ENCODE assay signal across 35 mouse cellular contexts in the genomic region with DNA sequence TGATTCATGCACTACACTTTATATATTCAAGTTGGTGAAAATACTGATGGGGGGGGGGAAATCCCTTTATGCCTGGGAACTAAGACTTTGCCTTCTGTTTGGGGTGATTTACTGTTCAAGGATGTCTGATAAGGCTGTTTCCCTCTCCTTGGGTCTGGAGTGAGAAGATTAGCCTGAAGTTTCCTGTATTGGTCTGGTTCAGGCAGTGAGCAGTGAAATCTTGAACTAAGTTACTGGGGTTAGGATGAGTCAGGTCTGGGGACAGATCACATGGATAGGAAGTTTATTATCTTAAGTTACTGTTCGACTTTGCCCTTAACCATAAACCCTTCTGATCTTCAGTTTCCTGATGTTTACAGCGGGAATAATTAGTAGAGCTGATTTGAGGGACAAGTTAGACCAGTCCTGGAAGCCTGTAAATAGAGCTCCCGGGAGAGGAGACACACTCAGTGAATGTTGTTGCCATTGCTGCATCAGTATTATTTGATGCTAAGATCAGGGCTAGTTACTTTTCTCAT. TPM values are rescaled to one million over a fixed set of nuclear protein-coding genes. Genes with fewer than 3 reads are reported as not detected.
DNase-seq lines count a peak whose midpoint lies in the region; ATAC-seq lines count a peak whose summit lies in the region.
"Had no signal": no experiment of that assay in that cellular context is flagged by ENCODE, and none has a peak within 500 bp of the region (broad histone marks: within the 10 kb centered on the region; RNA-seq: fewer than 3 reads in every experiment).

No protein-coding gene starts in this region.

- no peak overlapping the region for H3K27ac ChIP-seq in intestine, embryonic 14.5 days (ENCODE audit: low read depth)
- no peak overlapping the region for H3K27ac ChIP-seq in heart, embryonic 12.5 days (ENCODE audit: poor library complexity, severe bottlenecking)
- H3K27ac ChIP-seq: heart, embryonic 15.5 days; hindbrain, embryonic 14.5 days; layer of hippocampus, adult 2 months; limb, embryonic 13.5 days; liver, embryonic 12.5 days; midbrain, embryonic 13.5 days; neural tube, embryonic 13.5 days had no signal

- no peak overlapping the region for H3K9ac ChIP-seq in intestine, embryonic 14.5 days (ENCODE audit: low read length)
- H3K9ac ChIP-seq in heart, embryonic 12.5 days = no peak overlapping the region
- H3K9ac ChIP-seq: heart, embryonic 15.5 days; hindbrain, embryonic 14.5 days; limb, embryonic 13.5 days; liver, embryonic 12.5 days; lung, embryonic 14.5 days; midbrain, embryonic 13.5 days; neural tube, embryonic 13.5 days had no signal

- H3K4me3 ChIP-seq in intestine, embryonic 14.5 days (ENCODE audit: low read depth, low read length) = no peak overlapping the region
- no peak overlapping the region for H3K4me3 ChIP-seq in heart, embryonic 12.5 days
- H3K4me3 ChIP-seq: heart, embryonic 15.5 days; layer of hippocampus, adult 2 months; limb, embryonic 13.5 days; liver, embryonic 12.5 days; megakaryocyte, embryonic 14.5 days; midbrain, embryonic 13.5 days; neural tube, embryonic 13.5 days had no signal

- H3K4me1 ChIP-seq in intestine, embryonic 14.5 days (replicated peaks; ENCODE audit: control insufficient read depth, insufficient read depth, low read length) = no peaks in the 10 kb centered on the region
- no peaks in the 10 kb centered on the region for H3K4me1 ChIP-seq in heart, embryonic 12.5 days (replicated peaks)
- H3K4me1 ChIP-seq: heart, embryonic 15.5 days; limb, embryonic 13.5 days; liver, embryonic 12.5 days; midbrain, embryonic 13.5 days; neural tube, embryonic 13.5 days had no signal

- peak; percentile 86 for ATAC-seq in intestine, embryonic 14.5 days (replicated peaks; ENCODE audit: low FRiP score, low TSS enrichment, low read depth)
- peak; percentile 70 for ATAC-seq in megakaryocyte progenitor cell, adult 5-6 weeks (replicated peaks; ENCODE audit: poor library complexity)
- no peak for ATAC-seq in heart, embryonic 12.5 days (ENCODE audit: insufficient number of reproducible peaks, low FRiP score)
- ATAC-seq: forebrain, embryonic 14.5 days; liver, embryonic 12.5 days; midbrain, embryonic 13.5 days had no signal

- DNase-seq in adrenal gland, adult 2 months = peak; percentile 3
- no peak for DNase-seq in adrenal gland, postnatal 25 days
- peak; percentile 83 for DNase-seq in 416B (ENCODE audit: low read depth)
- no peak for DNase-seq in intestine, embryonic 14.5 days (ENCODE audit: low spot score)
- no peak for DNase-seq in cerebellum, adult 8-10 months
- DNase-seq in heart, postnatal 10 days = no peak
- DNase-seq: adrenal gland, postnatal 36 days; cerebellum, adult 2 months; cerebellum, postnatal 25 days; gastrocnemius, postnatal 14 days; heart, postnatal 4 days; kidney, adult 8-10 months; kidney, postnatal 14 days; lung, embryonic 14.5 days; spleen, adult 18-20 months; thymus, adult 2 months; thymus, postnatal 4 days had no signal

- no peak overlapping the region for H3K4me2 ChIP-seq in intestine, embryonic 14.5 days (ENCODE audit: low read length)
- no peak overlapping the region for H3K4me2 ChIP-seq in heart, embryonic 12.5 days
- H3K4me2 ChIP-seq: heart, embryonic 15.5 days; hindbrain, embryonic 14.5 days; limb, embryonic 13.5 days; liver, embryonic 12.5 days; lung, embryonic 14.5 days; midbrain, embryonic 13.5 days; neural tube, embryonic 13.5 days had no signal

- intact Hi-C loops in heart, postnatal 10 days (cut with DNase I) = no loop called here

- H3K36me3 ChIP-seq in intestine, embryonic 14.5 days (ENCODE audit: control insufficient read depth, insufficient read depth, low read length) = no peaks in the 10 kb centered on the region
- no peaks in the 10 kb centered on the region for H3K36me3 ChIP-seq in heart, embryonic 12.5 days
- H3K36me3 ChIP-seq: G1E; heart, embryonic 15.5 days; limb, embryonic 13.5 days; liver, embryonic 12.5 days; midbrain, embryonic 13.5 days; neural tube, embryonic 13.5 days had no signal

- 35% methylated on average over 3 of the region's 3 CpGs for WGBS in intestine, embryonic 14.5 days
- whole genome bisulfite sequencing in heart, embryonic 12.5 days = 46% methylated on average over 3 of the region's 3 CpGs

- H3K9me3 ChIP-seq in intestine, embryonic 14.5 days (ENCODE audit: control insufficient read depth, low read length) = no peaks in the 10 kb centered on the region
- no peaks in the 10 kb centered on the region for H3K9me3 ChIP-seq in heart, embryonic 12.5 days (replicated peaks)
- H3K9me3 ChIP-seq: heart, embryonic 15.5 days; limb, embryonic 13.5 days; liver, embryonic 12.5 days; megakaryocyte, embryonic 14.5 days; midbrain, embryonic 13.5 days; neural tube, embryonic 13.5 days had no signal

- no peaks in the 10 kb centered on the region for H3K27me3 ChIP-seq in intestine, embryonic 14.5 days (replicated peaks; ENCODE audit: control insufficient read depth, insufficient read depth, low read length)
- H3K27me3 ChIP-seq in heart, embryonic 12.5 days (replicated peaks) = no peaks in the 10 kb centered on the region
- H3K27me3 ChIP-seq: heart, embryonic 15.5 days; limb, embryonic 13.5 days; liver, embryonic 12.5 days; midbrain, embryonic 13.5 days; neural tube, embryonic 13.5 days had no signal

RNA-seq across cellular contexts. Expression of a gene that starts 3.4 kb away (rescaled TPM):
- not detected for total RNA-seq in adrenal gland, adult 2 months (2021)
- not detected in 2 replicates for polyA plus RNA-seq in adrenal gland, adult 2 months (2012; rRNA removed)
- not detected in 2 replicates for total RNA-seq in adrenal gland, postnatal 25 days (2021)
- not detected in 2 replicates for polyA plus RNA-seq in intestine, embryonic 14.5 days (2014; fragmentation: Nextera tagmentation; extraction: Ambion mirVana)
- not detected in 2 replicates for total RNA-seq in megakaryocyte progenitor cell, adult 5-6 weeks (2015)
- total RNA-seq in megakaryocyte progenitor cell, adult 5-6 weeks (2017) = not detected in 2 replicates
- polyA plus RNA-seq in heart, embryonic 12.5 days (2016; fragmentation: Nextera tagmentation; extraction: Ambion mirVana) = not detected in 2 replicates
- total RNA-seq in heart, postnatal 10 days (2021) = not detected
- total RNA-seq: adrenal gland, postnatal 36 days; G1E; gastrocnemius, postnatal 14 days; granulocyte monocyte progenitor cell, adult 5-6 weeks; heart, postnatal 4 days; layer of hippocampus, adult 2 months; layer of hippocampus, postnatal 25 days; left cerebral cortex, adult 8-10 months; left cerebral cortex, postnatal 36 days had no signal
- polyA plus RNA-seq: brain, embryonic 14.5 days; cerebellum, adult 2 months; embryonic facial prominence, embryonic 11.5 days; forebrain, embryonic 14.5 days; G1E; heart, embryonic 15.5 days; hindbrain, embryonic 14.5 days; limb, embryonic 13.5 days; liver, embryonic 12.5 days; lung, embryonic 14.5 days; midbrain, embryonic 13.5 days; neural tube, embryonic 13.5 days had no signal

RNA-seq across cellular contexts. Expression of a gene that starts 20.6 kb away (rescaled TPM):
- not detected for total RNA-seq in adrenal gland, adult 2 months (2021)
- polyA plus RNA-seq in adrenal gland, adult 2 months (2012; rRNA removed) = not detected in 2 replicates
- total RNA-seq in adrenal gland, postnatal 25 days (2021) = not detected in 2 replicates
- polyA plus RNA-seq in intestine, embryonic 14.5 days (2014; fragmentation: Nextera tagmentation; extraction: Ambion mirVana) = not detected in 2 replicates
- not detected in 2 replicates for total RNA-seq in megakaryocyte progenitor cell, adult 5-6 weeks (2015)
- total RNA-seq in megakaryocyte progenitor cell, adult 5-6 weeks (2017) = not detected in 2 replicates
- not detected in 2 replicates for polyA plus RNA-seq in heart, embryonic 12.5 days (2016; fragmentation: Nextera tagmentation; extraction: Ambion mirVana)
- total RNA-seq in heart, postnatal 10 days (2021) = not detected
- total RNA-seq: adrenal gland, postnatal 36 days; G1E; gastrocnemius, postnatal 14 days; granulocyte monocyte progenitor cell, adult 5-6 weeks; heart, postnatal 4 days; layer of hippocampus, adult 2 months; layer of hippocampus, postnatal 25 days; left cerebral cortex, adult 8-10 months; left cerebral cortex, postnatal 36 days had no signal
- polyA plus RNA-seq: brain, embryonic 14.5 days; cerebellum, adult 2 months; embryonic facial prominence, embryonic 11.5 days; forebrain, embryonic 14.5 days; G1E; heart, embryonic 15.5 days; hindbrain, embryonic 14.5 days; limb, embryonic 13.5 days; liver, embryonic 12.5 days; lung, embryonic 14.5 days; midbrain, embryonic 13.5 days; neural tube, embryonic 13.5 days; thymus, adult 2 months had no signal

RNA-seq across cellular contexts. Expression of a gene that starts 37.6 kb away (rescaled TPM):
- not detected for total RNA-seq in adrenal gland, adult 2 months (2021)
- not detected in 2 replicates for polyA plus RNA-seq in adrenal gland, adult 2 months (2012; rRNA removed)
- not detected in 2 replicates for total RNA-seq in adrenal gland, postnatal 25 days (2021)
- not detected in 2 replicates for polyA plus RNA-seq in intestine, embryonic 14.5 days (2014; fragmentation: Nextera tagmentation; extraction: Ambion mirVana)
- not detected in 2 replicates for total RNA-seq in megakaryocyte progenitor cell, adult 5-6 weeks (2015)
- total RNA-seq in megakaryocyte progenitor cell, adult 5-6 weeks (2017) = not detected in 2 replicates
- not detected in 2 replicates for polyA plus RNA-seq in heart, embryonic 12.5 days (2016; fragmentation: Nextera tagmentation; extraction: Ambion mirVana)
- total RNA-seq in heart, postnatal 10 days (2021) = not detected
- total RNA-seq: adrenal gland, postnatal 36 days; G1E; gastrocnemius, postnatal 14 days; granulocyte monocyte progenitor cell, adult 5-6 weeks; heart, postnatal 4 days; layer of hippocampus, adult 2 months; layer of hippocampus, postnatal 25 days; left cerebral cortex, adult 8-10 months; left cerebral cortex, postnatal 36 days had no signal
- polyA plus RNA-seq: brain, embryonic 14.5 days; cerebellum, adult 2 months; embryonic facial prominence, embryonic 11.5 days; forebrain, embryonic 14.5 days; G1E; heart, embryonic 15.5 days; hindbrain, embryonic 14.5 days; limb, embryonic 13.5 days; liver, embryonic 12.5 days; lung, embryonic 14.5 days; midbrain, embryonic 13.5 days; neural tube, embryonic 13.5 days; thymus, adult 2 months had no signal

Comparison
In these comparisons a context has a peak if more than half of its experiments do, and no peak if none do; other contexts are left out.
1. DNase-seq: peak in adrenal gland, adult 2 months (single experiment) and 416B (single experiment); none in adrenal gland, postnatal 25 days (single experiment), intestine, embryonic 14.5 days (single experiment), cerebellum, adult 8-10 months (single experiment) and heart, postnatal 10 days (0 of 2).